Mouse (Mus musculus) small intestine, adult 2 months (tissue): ENCODE measurements around the gene S100a1.

ENCODE experiments used
- CTCF ChIP-seq: fragments of 200-500 bp; IDR thresholded peaks from 2 replicates; pipeline ENCODE4 v1.5.1; 2012; ENCODE audit warnings: low read depth, mild to moderate bottlenecking, control low read depth, inconsistent platforms, low read length, moderate library complexity, mixed read lengths; ENCODE audit not compliant: insufficient replicate concordance, insufficient read length; ENCODE audit errors: extremely low read depth
- POLR2A ChIP-seq: fragments of 200-500 bp; IDR thresholded peaks from 2 replicates; pipeline ENCODE4 v1.6.1; 2012; ENCODE audit warnings: low read depth, mild to moderate bottlenecking, control low read depth, inconsistent platforms, low read length, moderate library complexity

DNA sequence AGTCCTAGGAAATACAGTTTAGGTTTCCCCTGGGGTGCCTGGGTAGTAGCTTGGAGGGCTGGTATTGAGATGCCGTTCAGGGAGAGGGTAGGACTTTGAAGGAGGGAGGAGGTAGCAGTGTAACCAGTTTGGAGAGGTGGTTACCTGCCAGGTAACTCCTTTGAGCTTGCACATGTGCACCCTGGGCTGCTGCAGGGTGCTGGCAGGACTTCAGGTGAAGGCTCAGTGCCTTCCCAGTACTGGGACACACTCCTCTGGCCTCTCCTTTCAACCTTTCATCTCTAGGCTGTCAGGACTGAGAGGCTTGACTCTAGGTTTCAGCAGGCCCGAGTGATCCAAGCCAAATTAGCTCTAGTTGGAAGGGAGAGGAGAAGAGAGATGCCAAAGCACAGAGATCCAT is 11.9 kb upstream of the S100a1 start:
- no peak for TF ChIP-seq CTCF
- TF ChIP-seq POLR2A: no peak
